Mouse (Mus musculus) liver, embryonic 13.5 days (tissue): Measurements from ENCODE around the gene Col5a1. TPM values are rescaled to one million over a fixed set of nuclear protein-coding genes. Genes with fewer than 3 reads are reported as not detected.
A peak's percentile ranks its signal among the peaks of the same experiment; 100 is the strongest.

Experiments
- ATAC-seq: fragments of 200-750 bp; cut with Nextera tagmentation; 2 replicates; pipeline ENCODE4 v1.8.0; 2017; ENCODE audit warnings: low read depth, mild to moderate bottlenecking, moderate number of reproducible peaks, moderate library complexity
- DNase-seq: peaks from one replicate; pipeline ENCODE4 v3.0.0; 2022
- H3K27ac ChIP-seq: fragments of 300-500 bp; sonication (generic); 2 replicates; pipeline ENCODE4 v1.5.1; 2015; ENCODE audit warnings: moderate library complexity, mild to moderate bottlenecking, inconsistent platforms
- H3K27me3 ChIP-seq: fragments of 300-500 bp; sonication (generic); 2 replicates; pipeline ENCODE4 v1.6.1; 2015; ENCODE audit warnings: mild to moderate bottlenecking, inconsistent platforms
- H3K36me3 ChIP-seq: fragments of 300-500 bp; sonication (generic); 2 replicates; pipeline ENCODE4 v1.6.1; 2015; ENCODE audit warnings: mild to moderate bottlenecking, inconsistent platforms
- H3K4me1 ChIP-seq: fragments of 300-500 bp; sonication (generic); replicated peaks from 2 replicates; pipeline ENCODE4 v1.6.1; 2015; ENCODE audit warnings: inconsistent platforms
- H3K4me2 ChIP-seq: fragments of 300-500 bp; sonication (generic); 2 replicates; pipeline ENCODE4 v1.6.1; 2015; ENCODE audit warnings: inconsistent platforms, mild to moderate bottlenecking, moderate library complexity
- H3K4me3 ChIP-seq: fragments of 300-500 bp; sonication (generic); replicated peaks from 2 replicates; pipeline ENCODE4 v1.5.1; 2015; ENCODE audit warnings: mild to moderate bottlenecking, inconsistent platforms
- H3K9ac ChIP-seq: fragments of 300-500 bp; sonication (generic); 2 replicates; pipeline ENCODE4 v1.6.1; 2015; ENCODE audit warnings: mild to moderate bottlenecking, inconsistent platforms
- H3K9me3 ChIP-seq: fragments of 300-500 bp; sonication (generic); replicated peaks from 2 replicates; pipeline ENCODE4 v1.6.1; 2016; ENCODE audit warnings: inconsistent platforms
- WGBS: fragments of 180-500 bp; shearing (Covaris S2); methylation state at CpG from one replicate; pipeline ENCODE4 v1.1.7; 2015; ENCODE audit not compliant: insufficient replicate concordance; 5-methylcytosine and 5-hydroxymethylcytosine counted together
- polyA plus RNA-seq: library from polyadenylated mRNA; unstranded; fragments of >200 nt; fragmentation: Nextera tagmentation; extraction: Ambion mirVana; gene quantifications from 2 replicates; pipeline ENCODE4 v1.2.1, GENCODE M21; 2015

Col5a1 gene
- polyA plus RNA-seq, 1 experiment from 2014 or later: 11.1 TPM

- Histone ChIP-seq H3K9me3 (no peaks in the 10 kb centered on the region), H3K9ac (no peak overlapping the region), H3K27ac (no peak overlapping the region), H3K4me3 (no peak overlapping the region), H3K4me1 (peaks cover 10% of the 10 kb centered on the region; the same call in 1 of the 2 replicates), H3K36me3 (no peaks in the 10 kb centered on the region), H3K27me3 (no peaks in the 10 kb centered on the region), H3K4me2 (no peak overlapping the region)
- DNase-seq: no peak
- WGBS: 56% methylated on average over 1 of the region's 1 CpGs
- ATAC-seq: no peak
Observed at GRCm38 (mm10) chr2:27870586-27870985, 15.6 kb upstream of the Col5a1 start.

- DNase-seq: no peak
- Histone ChIP-seq H3K27me3 (no peaks in the 10 kb centered on the region), H3K9me3 (no peaks in the 10 kb centered on the region), H3K9ac (no peak overlapping the region), H3K27ac (no peak overlapping the region), H3K36me3 (no peaks in the 10 kb centered on the region), H3K4me1 (peaks cover 10% of the 10 kb centered on the region; the same call in 1 of the 2 replicates), H3K4me2 (no peak overlapping the region), H3K4me3 (no peak overlapping the region)
- 12% methylated on average over 4 of the region's 4 CpGs for WGBS
- peak; percentile 85 for ATAC-seq
Observed at GRCm38 (mm10) chr2:27871056-27871455, 15.2 kb upstream of the Col5a1 start.

GRCm38 (mm10) chr2:27872276-27872675, 13.9 kb upstream of the Col5a1 start:
- 62% methylated on average over 3 of the region's 3 CpGs for WGBS
- no peak for ATAC-seq
- Histone ChIP-seq H3K9ac (no peak overlapping the region), H3K9me3 (no peaks in the 10 kb centered on the region), H3K27ac (no peak overlapping the region), H3K4me3 (no peak overlapping the region), H3K27me3 (no peaks in the 10 kb centered on the region), H3K4me2 (no peak overlapping the region), H3K36me3 (no peaks in the 10 kb centered on the region), H3K4me1 (peaks cover 10% of the 10 kb centered on the region; the same call in 1 of the 2 replicates)
- DNase-seq: no peak

GRCm38 (mm10) chr2:27873030-27873429, 13.2 kb upstream of the Col5a1 start:
- H3K27me3 ChIP-seq: no peaks in the 10 kb centered on the region
- H3K4me2 ChIP-seq: no peak overlapping the region
- 60% methylated on average over 5 of the region's 5 CpGs for WGBS
- ATAC-seq (no peak), DNase-seq (no peak)
- no peak overlapping the region for H3K27ac ChIP-seq
- no peaks in the 10 kb centered on the region for H3K36me3 ChIP-seq
- no peak overlapping the region for H3K4me3 ChIP-seq
- no peak overlapping the region for H3K9ac ChIP-seq
- H3K4me1 ChIP-seq: peaks cover 10% of the 10 kb centered on the region; the same call in 1 of the 2 replicates
- no peaks in the 10 kb centered on the region for H3K9me3 ChIP-seq

GRCm38 (mm10) chr2:27874596-27874995, 11.6 kb upstream of the Col5a1 start:
- DNase-seq (no peak), ATAC-seq (no peak)
- no peak overlapping the region for H3K9ac ChIP-seq
- H3K9me3 ChIP-seq: no peaks in the 10 kb centered on the region
- no peak overlapping the region for H3K4me3 ChIP-seq
- H3K36me3 ChIP-seq: no peaks in the 10 kb centered on the region
- WGBS: 46% methylated on average over 3 of the region's 3 CpGs
- no peaks in the 10 kb centered on the region for H3K27me3 ChIP-seq
- no peak overlapping the region for H3K27ac ChIP-seq
- H3K4me1 ChIP-seq: peaks cover 10% of the 10 kb centered on the region; the same call in 1 of the 2 replicates
- H3K4me2 ChIP-seq: no peak overlapping the region

GRCm38 (mm10) chr2:27875231-27875630, 11.0 kb upstream of the Col5a1 start:
- ATAC-seq: no peak
- Histone ChIP-seq H3K4me1 (peaks cover 10% of the 10 kb centered on the region; the same call in 1 of the 2 replicates), H3K36me3 (no peaks in the 10 kb centered on the region), H3K27me3 (no peaks in the 10 kb centered on the region), H3K9me3 (no peaks in the 10 kb centered on the region), H3K4me3 (no peak overlapping the region), H3K4me2 (no peak overlapping the region), H3K9ac (no peak overlapping the region), H3K27ac (no peak overlapping the region)
- no peak for DNase-seq
- 54% methylated on average over 5 of the region's 5 CpGs for WGBS

GRCm38 (mm10) chr2:27875786-27876185, 10.4 kb upstream of the Col5a1 start:
- Histone ChIP-seq H3K36me3 (no peaks in the 10 kb centered on the region), H3K27ac (no peak overlapping the region), H3K9me3 (no peaks in the 10 kb centered on the region), H3K4me3 (no peak overlapping the region), H3K27me3 (no peaks in the 10 kb centered on the region), H3K4me1 (peaks cover 4% of the 10 kb centered on the region; the same call in 1 of the 2 replicates), H3K4me2 (no peak overlapping the region), H3K9ac (no peak overlapping the region)
- no peak for ATAC-seq
- no peak for DNase-seq
- 47% methylated on average over 5 of the region's 5 CpGs for WGBS

GRCm38 (mm10) chr2:27876724-27877504, 9.3 kb upstream of the Col5a1 start:
- H3K9me3 ChIP-seq: no peaks in the 10 kb centered on the region
- ATAC-seq (no peak), DNase-seq (no peak)
- no peak overlapping the region for H3K9ac ChIP-seq
- H3K27me3 ChIP-seq: 0 out of 2 replicates have a peak, but pooled peaks cover 2% of the 10 kb centered on the region
- no peak overlapping the region for H3K4me3 ChIP-seq
- no peak overlapping the region for H3K4me2 ChIP-seq
- WGBS: 60% methylated on average over 13 of the region's 13 CpGs
- no peaks in the 10 kb centered on the region for H3K4me1 ChIP-seq
- H3K36me3 ChIP-seq: no peaks in the 10 kb centered on the region
- no peak overlapping the region for H3K27ac ChIP-seq

GRCm38 (mm10) chr2:27878066-27878465, 8.2 kb upstream of the Col5a1 start:
- ATAC-seq: no peak
- no peak for DNase-seq
- Histone ChIP-seq H3K36me3 (no peaks in the 10 kb centered on the region), H3K27ac (no peak overlapping the region), H3K4me3 (no peak overlapping the region), H3K4me1 (no peaks in the 10 kb centered on the region), H3K9me3 (no peaks in the 10 kb centered on the region), H3K4me2 (no peak overlapping the region), H3K9ac (no peak overlapping the region), H3K27me3 (0 out of 2 replicates have a peak, but pooled peaks cover 8% of the 10 kb centered on the region)
- WGBS: 52% methylated on average over 5 of the region's 5 CpGs

GRCm38 (mm10) chr2:27883276-27883675, 2.9 kb upstream of the Col5a1 start:
- 70% methylated on average over 7 of the region's 7 CpGs for WGBS
- no peak overlapping the region for H3K9ac ChIP-seq
- H3K4me1 ChIP-seq: no peaks in the 10 kb centered on the region; the same call in 1 of the 2 replicates
- no peak overlapping the region for H3K4me3 ChIP-seq
- no peak overlapping the region for H3K27ac ChIP-seq
- H3K9me3 ChIP-seq: no peaks in the 10 kb centered on the region
- DNase-seq (no peak), ATAC-seq (no peak)
- no peaks in the 10 kb centered on the region for H3K36me3 ChIP-seq
- no peak overlapping the region for H3K4me2 ChIP-seq
- H3K27me3 ChIP-seq: peaks cover 55% of the 10 kb centered on the region

- Histone ChIP-seq H3K4me1 (peaks cover 2% of the 10 kb centered on the region; the same call in 1 of the 2 replicates), H3K27ac (no peak overlapping the region; the same call in 1 of the 2 replicates), H3K36me3 (no peaks in the 10 kb centered on the region), H3K9me3 (no peaks in the 10 kb centered on the region), H3K9ac (no peak overlapping the region), H3K4me3 (peak overlapping the region; percentile 55), H3K27me3 (peaks cover 76% of the 10 kb centered on the region), H3K4me2 (peak overlapping the region; percentile 59)
- 15% methylated on average over 12 of the region's 12 CpGs for WGBS
- peak; percentile 60; the same call in 1 of the 2 replicates for ATAC-seq
- no peak for DNase-seq
Observed at GRCm38 (mm10) chr2:27885456-27886147, 623 bp upstream of the Col5a1 start.
